Mouse (Mus musculus): Measurements from ENCODE around the gene Nosip.

- TF ChIP-seq CTCF (IDR thresholded peaks at IDR 0.05; ENCODE audit: extremely low read depth, insufficient read length, insufficient replicate concordance, low read depth, low read length) (no peak), POLR2A (IDR thresholded peaks at IDR 0.05; ENCODE audit: low read depth, low read length) (peak; percentile 51; the same call in 1 of the 2 replicates)
Measured at GRCm38 (mm10) chr7:45124224-45125143, 62.3 kb downstream of the Nosip start, which contains the start of gene Rps11.

All from small intestine, adult 2 months (tissue).